Mouse (Mus musculus): ENCODE measurements around the gene Sap30l.
A peak's percentile ranks its signal among the peaks of the same experiment; 100 is the strongest.
"Not testable (repeated sequence)": the region's sequence is repeated elsewhere in the genome, so short reads cannot be mapped to it uniquely, and the experiment has no call there.

The Sap30l gene

GRCm38 (mm10) chr11:57829871-57830775 lies 28.7 kb downstream of the Sap30l start:
- DNase-seq (ENCODE audit: extremely low read depth, low read depth, low spot score) = no peak

- no peak for DNase-seq (ENCODE audit: extremely low read depth, low read depth, low spot score)
Observed at GRCm38 (mm10) chr11:57831281-57831781, 29.9 kb downstream of the Sap30l start.

GRCm38 (mm10) chr11:57831861-57832260 lies 30.4 kb downstream of the Sap30l start:
- DNase-seq (ENCODE audit: extremely low read depth, low read depth, low spot score) = no peak

- DNase-seq (ENCODE audit: extremely low read depth, low read depth, low spot score) = no peak
Observed at GRCm38 (mm10) chr11:57832552-57833201, 31.2 kb downstream of the Sap30l start, which contains the start of gene Hand1. Hand1 (minus strand) TSS chr11:57832818.

GRCm38 (mm10) chr11:57833296-57833977 lies 32.0 kb downstream of the Sap30l start:
- no peak for DNase-seq (ENCODE audit: extremely low read depth, low read depth, low spot score)

- DNase-seq (ENCODE audit: extremely low read depth, low read depth, low spot score) = no peak
Observed at GRCm38 (mm10) chr11:57834031-57834430, 32.6 kb downstream of the Sap30l start.

- no peak for DNase-seq (ENCODE audit: extremely low read depth, low read depth, low spot score)
Observed at GRCm38 (mm10) chr11:57835331-57835730, 33.9 kb downstream of the Sap30l start.

GRCm38 (mm10) chr11:57835931-57836330 lies 34.5 kb downstream of the Sap30l start:
- no peak for DNase-seq (ENCODE audit: extremely low read depth, low read depth, low spot score)

- no peak for DNase-seq (ENCODE audit: extremely low read depth, low read depth, low spot score)
Observed at GRCm38 (mm10) chr11:57836401-57836800, 35.0 kb downstream of the Sap30l start.

- DNase-seq (ENCODE audit: extremely low read depth, low read depth, low spot score) = no peak
Observed at GRCm38 (mm10) chr11:57836872-57837680, 35.6 kb downstream of the Sap30l start.

GRCm38 (mm10) chr11:57837861-57838680 lies 36.6 kb downstream of the Sap30l start:
- no peak for DNase-seq (ENCODE audit: extremely low read depth, low read depth, low spot score)

GRCm38 (mm10) chr11:57840986-57841385 lies 39.5 kb downstream of the Sap30l start:
- DNase-seq (ENCODE audit: extremely low read depth, low read depth, low spot score) = no peak

GRCm38 (mm10) chr11:57841391-57841790 lies 40.0 kb downstream of the Sap30l start:
- DNase-seq (ENCODE audit: extremely low read depth, low read depth, low spot score) = no peak

GRCm38 (mm10) chr11:57846421-57847363 lies 45.3 kb downstream of the Sap30l start:
- DNase-seq (ENCODE audit: extremely low read depth, low read depth, low spot score) = not testable (repeated sequence)

GRCm38 (mm10) chr11:57847396-57847795 lies 46.0 kb downstream of the Sap30l start:
- DNase-seq (ENCODE audit: extremely low read depth, low read depth, low spot score) = no peak

- DNase-seq (ENCODE audit: extremely low read depth, low read depth, low spot score) = no peak
Observed at GRCm38 (mm10) chr11:57850298-57850697, 48.9 kb downstream of the Sap30l start.

- DNase-seq (ENCODE audit: extremely low read depth, low read depth, low spot score) = peak; percentile 19
Observed at GRCm38 (mm10) chr11:57850931-57851330, 49.5 kb downstream of the Sap30l start.

GRCm38 (mm10) chr11:57853571-57853970 lies 52.1 kb downstream of the Sap30l start:
- DNase-seq (ENCODE audit: extremely low read depth, low read depth, low spot score) = no peak

Data from fat pad, adult 2 months (tissue).